Mouse (Mus musculus) heart, embryonic 11.5 days (tissue): ENCODE results near the gene Sh3gl1. TPM values are rescaled to one million over a fixed set of nuclear protein-coding genes. Genes with fewer than 3 reads are reported as not detected.

Experiments used
- ATAC-seq: fragments of 200-750 bp; cut with Nextera tagmentation; replicated peaks from 2 replicates; pipeline ENCODE4 v1.8.0; 2017; ENCODE audit warnings: moderate library complexity; ENCODE audit not compliant: insufficient number of reproducible peaks, low FRiP score, low TSS enrichment
- H3K27ac ChIP-seq: fragments of 300-500 bp; sonication (generic); 2 replicates; pipeline ENCODE4 v1.5.1; 2014; ENCODE audit warnings: mild to moderate bottlenecking, low read depth, low read length
- H3K27me3 ChIP-seq: fragments of 300-500 bp; sonication (generic); 2 replicates; pipeline ENCODE4 v1.6.1; 2014; ENCODE audit warnings: mild to moderate bottlenecking, low read length, mixed read lengths; ENCODE audit not compliant: control insufficient read depth, insufficient read depth
- H3K36me3 ChIP-seq: fragments of 300-500 bp; sonication (generic); 2 replicates; pipeline ENCODE4 v1.6.1; 2014; ENCODE audit warnings: mild to moderate bottlenecking, low read length, moderate library complexity, mixed read lengths; ENCODE audit not compliant: control insufficient read depth, insufficient read depth
- H3K4me1 ChIP-seq: fragments of 300-500 bp; sonication (generic); 2 replicates; pipeline ENCODE4 v1.6.1; 2014; ENCODE audit warnings: low read length; ENCODE audit not compliant: control insufficient read depth, insufficient read depth
- H3K4me2 ChIP-seq: fragments of 300-500 bp; sonication (generic); 2 replicates; pipeline ENCODE4 v1.6.1; 2014; ENCODE audit warnings: mild to moderate bottlenecking, moderate library complexity
- H3K4me3 ChIP-seq: fragments of 300-500 bp; sonication (generic); 2 replicates; pipeline ENCODE4 v1.5.1; 2014; ENCODE audit warnings: low read depth, low read length
- H3K9ac ChIP-seq: fragments of 300-500 bp; sonication (generic); 2 replicates; pipeline ENCODE4 v1.6.1; 2014; ENCODE audit warnings: mild to moderate bottlenecking, low read depth, low read length, moderate library complexity
- H3K9me3 ChIP-seq: fragments of 300-500 bp; sonication (generic); replicated peaks from 2 replicates; pipeline ENCODE4 v1.6.1; 2016; ENCODE audit warnings: low read length; ENCODE audit not compliant: control insufficient read depth
- WGBS: fragments of 180-500 bp; shearing (Covaris S2); extraction: QIAGEN DNeasy Blood & Tissue Kit; methylation state at CpG from one replicate; pipeline ENCODE4 v1.1.7; 2014; ENCODE audit not compliant: insufficient replicate concordance; 5-methylcytosine and 5-hydroxymethylcytosine counted together
- polyA plus RNA-seq: library from polyadenylated mRNA; unstranded; fragments of >200 nt; fragmentation: Nextera tagmentation; extraction: Ambion mirVana; gene quantifications from 2 replicates; pipeline ENCODE4 v1.2.1, GENCODE M21; 2014

Gene Sh3gl1
- polyA plus RNA-seq, 1 experiment from 2014 or later, result 90.6 TPM

GRCm38 (mm10) chr17:56011441-56011840 lies 25.0 kb downstream of the Sh3gl1 start:
- Histone ChIP-seq H3K4me3 (no peak overlapping the region), H3K9me3 (no peaks in the 10 kb centered on the region), H3K27me3 (no peaks in the 10 kb centered on the region), H3K9ac (no peak overlapping the region), H3K4me2 (no peak overlapping the region), H3K36me3 (peaks cover 25% of the 10 kb centered on the region), H3K27ac (no peak overlapping the region), H3K4me1 (peaks cover 18% of the 10 kb centered on the region)
- ATAC-seq, result no peak
- WGBS, result 87% methylated on average over 7 of the region's 7 CpGs

- no peaks in the 10 kb centered on the region for H3K9me3 ChIP-seq
- 13% methylated on average over 9 of the region's 9 CpGs for WGBS
- 0 out of 2 replicates have a peak overlapping the region, but pooled peaks have one; percentile 100 for H3K4me2 ChIP-seq
- peaks cover 18% of the 10 kb centered on the region for H3K4me1 ChIP-seq
- H3K9ac ChIP-seq, result no peak overlapping the region
- H3K27ac ChIP-seq, result no peak overlapping the region
- H3K36me3 ChIP-seq, result peaks cover 21% of the 10 kb centered on the region
- ATAC-seq, result no peak
- H3K27me3 ChIP-seq, result no peaks in the 10 kb centered on the region
- H3K4me3 ChIP-seq, result no peak overlapping the region
These were observed 25.8 kb downstream of the Sh3gl1 start for GRCm38 (mm10) chr17:56010681-56011080.

GRCm38 (mm10) chr17:56010255-56010654 lies 26.2 kb downstream of the Sh3gl1 start:
- Histone ChIP-seq H3K27me3 (no peaks in the 10 kb centered on the region), H3K9me3 (no peaks in the 10 kb centered on the region), H3K4me1 (peaks cover 18% of the 10 kb centered on the region), H3K27ac (no peak overlapping the region), H3K4me3 (peak overlapping the region; percentile 81; the same call in 1 of the 2 replicates), H3K9ac (peak overlapping the region; percentile 86), H3K4me2 (peak overlapping the region; percentile 100), H3K36me3 (peaks cover 17% of the 10 kb centered on the region)
- ATAC-seq, result no peak
- WGBS, result 67% methylated on average over 14 of the region's 14 CpGs

- H3K9ac ChIP-seq, result peak overlapping the region; percentile 86
- 42% methylated on average over 2 of the region's 2 CpGs for WGBS
- H3K4me3 ChIP-seq, result peak overlapping the region; percentile 81
- H3K36me3 ChIP-seq, result peaks cover 14% of the 10 kb centered on the region; the same call in 1 of the 2 replicates
- H3K9me3 ChIP-seq, result no peaks in the 10 kb centered on the region
- peak overlapping the region; percentile 100 for H3K4me2 ChIP-seq
- ATAC-seq, result no peak
- H3K27ac ChIP-seq, result no peak overlapping the region
- H3K27me3 ChIP-seq, result no peaks in the 10 kb centered on the region
- peaks cover 18% of the 10 kb centered on the region for H3K4me1 ChIP-seq
These were observed 26.5 kb downstream of the Sh3gl1 start for GRCm38 (mm10) chr17:56009962-56010240.

- H3K9me3 ChIP-seq, result no peaks in the 10 kb centered on the region
These were observed 27.1 kb downstream of the Sh3gl1 start for GRCm38 (mm10) chr17:56009088-56009961.

GRCm38 (mm10) chr17:56008356-56009087 lies 27.9 kb downstream of the Sh3gl1 start:
- Histone ChIP-seq H3K4me3 (peak overlapping the region; percentile 81), H3K27me3 (no peaks in the 10 kb centered on the region), H3K9me3 (no peaks in the 10 kb centered on the region), H3K4me2 (peak overlapping the region; percentile 100), H3K9ac (peak overlapping the region; percentile 86), H3K27ac (peak overlapping the region; percentile 85), H3K4me1 (peaks cover 18% of the 10 kb centered on the region), H3K36me3 (peaks cover 9% of the 10 kb centered on the region; the same call in 1 of the 2 replicates)
- peak; percentile 89 for ATAC-seq
- under 1% methylated on average over 21 of the region's 21 CpGs for WGBS

More at GRCm38 (mm10) chr17:56009088-56009961, 27.1 kb downstream of the Sh3gl1 start:
- Histone ChIP-seq H3K9ac (peak overlapping the region; percentile 86), H3K36me3 (peaks cover 14% of the 10 kb centered on the region; the same call in 1 of the 2 replicates), H3K4me1 (peaks cover 18% of the 10 kb centered on the region), H3K4me3 (peak overlapping the region; percentile 81), H3K4me2 (peak overlapping the region; percentile 100), H3K27me3 (no peaks in the 10 kb centered on the region), H3K27ac (peak overlapping the region; percentile 85)
- ATAC-seq, result peak; percentile 84
- WGBS, result 1% methylated on average over 62 of the region's 62 CpGs

- H3K9ac ChIP-seq, result peak overlapping the region; percentile 59
- peak overlapping the region; percentile 54 for H3K27ac ChIP-seq
- peaks cover 18% of the 10 kb centered on the region for H3K4me1 ChIP-seq
- no peak for ATAC-seq
- peaks cover 4% of the 10 kb centered on the region; the same call in 1 of the 2 replicates for H3K36me3 ChIP-seq
- H3K27me3 ChIP-seq, result no peaks in the 10 kb centered on the region
- WGBS, result 25% methylated on average over 13 of the region's 14 CpGs
- no peaks in the 10 kb centered on the region for H3K9me3 ChIP-seq
- H3K4me2 ChIP-seq, result peak overlapping the region; percentile 100
- H3K4me3 ChIP-seq, result peak overlapping the region; percentile 81
These were observed 28.7 kb downstream of the Sh3gl1 start for GRCm38 (mm10) chr17:56007444-56008355.

GRCm38 (mm10) chr17:56006956-56007355 lies 29.5 kb downstream of the Sh3gl1 start:
- H3K4me1 ChIP-seq, result peaks cover 18% of the 10 kb centered on the region
- H3K27me3 ChIP-seq, result no peaks in the 10 kb centered on the region
- no peak overlapping the region for H3K27ac ChIP-seq
- H3K4me3 ChIP-seq, result no peak overlapping the region
- WGBS, result 36% methylated on average over 10 of the region's 10 CpGs
- H3K4me2 ChIP-seq, result no peak overlapping the region
- H3K9me3 ChIP-seq, result no peaks in the 10 kb centered on the region
- H3K36me3 ChIP-seq, result peaks cover 3% of the 10 kb centered on the region; the same call in 1 of the 2 replicates
- no peak for ATAC-seq
- no peak overlapping the region for H3K9ac ChIP-seq
